Mouse (Mus musculus): Measurements from ENCODE around the gene Snai3. TPM values are rescaled to one million over a fixed set of nuclear protein-coding genes. Genes with fewer than 3 reads are reported as not detected.

The Snai3 gene
- polyA plus RNA-seq, 1 experiment from 2014 or later = 0.23 TPM

GRCm38 (mm10) chr8:122475580-122476320 lies 15.2 kb upstream of the Snai3 start, which contains the start of the genes Rnf166 and Ctu2:
Rnf166 (minus strand) TSS chr8:122476064.
Ctu2 (plus strand) TSS chr8:122476143.
- peak within 1 kb of the TSS; percentile 100 for H3K4me3 ChIP-seq (ENCODE audit: low read depth, low read length)
- H3K36me3 ChIP-seq (ENCODE audit: control insufficient read depth, insufficient read depth, low read length) = peaks cover 24% of the 10 kb centered on the region
- ATAC-seq (replicated peaks; ENCODE audit: low FRiP score) (peak; percentile 88), DNase-seq (ENCODE audit: low spot score) (peak; percentile 96)
- H3K27ac ChIP-seq (ENCODE audit: low read depth, low read length) = peak within 1 kb of the TSS; percentile 73
- H3K27me3 ChIP-seq (replicated peaks; ENCODE audit: control insufficient read depth, insufficient read depth, low read length) = no peaks in the 10 kb centered on the region
- H3K4me2 ChIP-seq = peak within 1 kb of the TSS; percentile 92
- H3K4me1 ChIP-seq (replicated peaks; ENCODE audit: control insufficient read depth, insufficient read depth, low read length) = peaks cover 20% of the 10 kb centered on the region
- H3K9ac ChIP-seq (ENCODE audit: low read depth, low read length) = peak within 1 kb of the TSS; percentile 91
- H3K9me3 ChIP-seq (ENCODE audit: control insufficient read depth, low read length) = no peaks in the 10 kb centered on the region
- under 1% methylated on average over 102 of the region's 103 CpGs for WGBS

DNA sequence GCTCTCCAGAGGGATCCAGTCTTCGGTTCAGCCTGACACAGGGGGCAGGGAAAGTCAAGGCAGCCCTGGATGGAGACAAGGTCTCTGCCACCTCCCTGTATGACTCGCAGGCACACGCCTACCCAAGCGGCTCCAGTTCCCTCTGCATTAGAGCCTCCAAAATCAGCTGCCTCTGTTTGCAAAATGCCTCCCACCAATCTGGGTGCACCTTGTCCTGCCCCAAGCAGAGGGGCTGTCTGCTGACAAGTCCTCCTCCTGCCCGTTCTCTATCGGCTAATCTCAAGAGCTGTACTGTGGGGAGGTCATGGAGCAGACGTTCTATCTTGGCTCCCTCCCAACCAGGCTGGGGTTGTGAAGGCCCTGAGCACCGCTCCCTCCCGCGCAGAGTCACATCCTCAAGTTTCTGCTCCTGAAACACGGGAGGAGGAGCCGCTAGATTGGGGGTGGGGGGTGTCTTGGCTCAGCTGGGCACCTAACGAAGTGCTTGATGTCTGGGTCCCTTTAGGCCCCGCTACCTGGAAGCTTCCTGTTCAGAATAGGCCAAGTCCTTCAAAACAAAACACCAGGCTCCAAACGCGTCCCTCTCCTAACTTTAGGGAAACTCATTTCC lies 14.5 kb upstream of the Snai3 start:
- H3K9ac ChIP-seq (ENCODE audit: low read depth, low read length) = peak overlapping the region; percentile 91

DNA sequence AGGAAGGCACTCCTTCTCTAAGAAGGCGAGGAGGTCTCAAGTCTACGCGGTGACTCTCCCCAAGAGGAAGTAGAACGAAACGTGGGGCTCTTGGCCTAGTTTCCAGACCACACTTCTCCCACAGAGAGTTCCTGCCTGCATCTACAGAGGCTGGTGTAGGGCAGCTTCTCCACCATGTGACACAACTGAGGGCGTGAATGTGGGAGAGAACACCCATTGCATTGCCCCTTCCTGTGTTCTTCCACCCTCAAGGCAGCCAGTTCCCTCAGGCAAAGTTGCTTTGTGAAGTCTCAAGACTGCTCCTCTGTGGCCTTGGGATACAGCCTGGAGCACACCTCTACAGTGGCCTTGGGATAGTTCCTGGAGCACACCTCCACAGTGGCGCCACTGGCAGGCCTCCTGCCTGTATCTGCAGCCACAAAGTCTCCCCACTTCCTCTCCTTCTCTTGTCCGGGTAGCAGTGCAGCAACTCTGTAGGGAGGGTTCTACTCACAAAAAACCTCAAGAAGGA lies 13.4 kb upstream of the Snai3 start:
- Histone ChIP-seq H3K9ac (ENCODE audit: low read depth, low read length) (no peak overlapping the region), H3K27me3 (replicated peaks; ENCODE audit: control insufficient read depth, insufficient read depth, low read length) (no peaks in the 10 kb centered on the region), H3K27ac (ENCODE audit: low read depth, low read length) (no peak overlapping the region; the same call in 1 of the 2 replicates), H3K4me3 (ENCODE audit: low read depth, low read length) (no peak overlapping the region), H3K9me3 (ENCODE audit: control insufficient read depth, low read length) (no peaks in the 10 kb centered on the region), H3K4me2 (peak overlapping the region; percentile 26), H3K4me1 (replicated peaks; ENCODE audit: control insufficient read depth, insufficient read depth, low read length) (peaks cover 20% of the 10 kb centered on the region), H3K36me3 (ENCODE audit: control insufficient read depth, insufficient read depth, low read length) (peaks cover 15% of the 10 kb centered on the region)
- DNase-seq (ENCODE audit: low spot score) = no peak
- 66% methylated on average over 8 of the region's 8 CpGs for WGBS
- ATAC-seq (replicated peaks; ENCODE audit: low FRiP score) = no peak

More for the DNA sequence above, 14.5 kb upstream of the Snai3 start:
- Histone ChIP-seq H3K36me3 (ENCODE audit: control insufficient read depth, insufficient read depth, low read length) (peaks cover 22% of the 10 kb centered on the region), H3K27me3 (replicated peaks; ENCODE audit: control insufficient read depth, insufficient read depth, low read length) (no peaks in the 10 kb centered on the region), H3K4me1 (replicated peaks; ENCODE audit: control insufficient read depth, insufficient read depth, low read length) (peaks cover 20% of the 10 kb centered on the region), H3K4me2 (peak overlapping the region; percentile 92), H3K4me3 (ENCODE audit: low read depth, low read length) (peak overlapping the region; percentile 100), H3K27ac (ENCODE audit: low read depth, low read length) (peak overlapping the region; percentile 73), H3K9me3 (ENCODE audit: control insufficient read depth, low read length) (no peaks in the 10 kb centered on the region)
- peak; percentile 40 for ATAC-seq (replicated peaks; ENCODE audit: low FRiP score)
- no peak for DNase-seq (ENCODE audit: low spot score)
- 8% methylated on average over 16 of the region's 16 CpGs for WGBS

DNA sequence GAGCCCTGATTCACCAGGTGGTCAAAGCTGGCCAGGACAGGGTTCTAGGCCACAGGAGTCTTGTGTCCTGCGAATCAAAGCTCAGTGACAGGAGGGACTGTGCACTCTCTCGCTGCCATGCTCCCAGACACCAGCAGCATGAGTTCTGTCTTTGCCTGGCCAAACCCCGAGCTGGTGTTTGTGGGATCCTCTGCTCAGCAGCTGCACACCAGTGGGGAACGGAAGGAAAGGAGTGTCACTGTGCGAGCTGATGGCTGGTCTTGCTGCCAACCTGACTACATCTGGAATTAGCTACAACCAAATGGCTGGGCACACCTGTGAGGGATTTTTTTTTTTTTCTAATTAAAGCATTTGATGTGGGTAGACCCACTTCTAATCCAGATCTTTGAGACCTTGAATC lies 10.2 kb upstream of the Snai3 start:
- H3K9ac ChIP-seq (ENCODE audit: low read depth, low read length) = no peak overlapping the region
- ATAC-seq (replicated peaks; ENCODE audit: low FRiP score) (no peak), DNase-seq (ENCODE audit: low spot score) (no peak)
- no peak overlapping the region; the same call in 1 of the 2 replicates for H3K27ac ChIP-seq (ENCODE audit: low read depth, low read length)
- no peaks in the 10 kb centered on the region for H3K27me3 ChIP-seq (replicated peaks; ENCODE audit: control insufficient read depth, insufficient read depth, low read length)
- peaks cover 9% of the 10 kb centered on the region; the same call in 1 of the 2 replicates for H3K36me3 ChIP-seq (ENCODE audit: control insufficient read depth, insufficient read depth, low read length)
- no peaks in the 10 kb centered on the region for H3K9me3 ChIP-seq (ENCODE audit: control insufficient read depth, low read length)
- peaks cover 12% of the 10 kb centered on the region for H3K4me1 ChIP-seq (replicated peaks; ENCODE audit: control insufficient read depth, insufficient read depth, low read length)
- no peak overlapping the region for H3K4me3 ChIP-seq (ENCODE audit: low read depth, low read length)
- WGBS = 80% methylated on average over 5 of the region's 5 CpGs
- no peak overlapping the region for H3K4me2 ChIP-seq

GRCm38 (mm10) chr8:122469965-122470364 lies 9.4 kb upstream of the Snai3 start:
- peaks cover 12% of the 10 kb centered on the region for H3K4me1 ChIP-seq (replicated peaks; ENCODE audit: control insufficient read depth, insufficient read depth, low read length)
- H3K9me3 ChIP-seq (ENCODE audit: control insufficient read depth, low read length) = no peaks in the 10 kb centered on the region
- DNase-seq (ENCODE audit: low spot score) = no peak
- H3K4me2 ChIP-seq = no peak overlapping the region
- H3K27me3 ChIP-seq (replicated peaks; ENCODE audit: control insufficient read depth, insufficient read depth, low read length) = no peaks in the 10 kb centered on the region
- no peak overlapping the region for H3K4me3 ChIP-seq (ENCODE audit: low read depth, low read length)
- H3K9ac ChIP-seq (ENCODE audit: low read depth, low read length) = no peak overlapping the region
- 88% methylated on average over 10 of the region's 10 CpGs for WGBS
- no peak overlapping the region for H3K27ac ChIP-seq (ENCODE audit: low read depth, low read length)
- H3K36me3 ChIP-seq (ENCODE audit: control insufficient read depth, insufficient read depth, low read length) = peaks cover 9% of the 10 kb centered on the region; the same call in 1 of the 2 replicates
- ATAC-seq (replicated peaks; ENCODE audit: low FRiP score) = no peak

- Histone ChIP-seq H3K9me3 (ENCODE audit: control insufficient read depth, low read length) (no peaks in the 10 kb centered on the region), H3K4me3 (ENCODE audit: low read depth, low read length) (no peak overlapping the region), H3K27ac (ENCODE audit: low read depth, low read length) (no peak overlapping the region), H3K27me3 (replicated peaks; ENCODE audit: control insufficient read depth, insufficient read depth, low read length) (no peaks in the 10 kb centered on the region), H3K4me2 (no peak overlapping the region), H3K4me1 (replicated peaks; ENCODE audit: control insufficient read depth, insufficient read depth, low read length) (peaks cover 12% of the 10 kb centered on the region), H3K9ac (ENCODE audit: low read depth, low read length) (no peak overlapping the region), H3K36me3 (ENCODE audit: control insufficient read depth, insufficient read depth, low read length) (peaks cover 9% of the 10 kb centered on the region; the same call in 1 of the 2 replicates)
- DNase-seq (ENCODE audit: low spot score) (no peak), ATAC-seq (replicated peaks; ENCODE audit: low FRiP score) (no peak)
- WGBS = 84% methylated on average over 6 of the region's 6 CpGs
Observed at GRCm38 (mm10) chr8:122469407-122469806, 8.9 kb upstream of the Snai3 start.

DNA sequence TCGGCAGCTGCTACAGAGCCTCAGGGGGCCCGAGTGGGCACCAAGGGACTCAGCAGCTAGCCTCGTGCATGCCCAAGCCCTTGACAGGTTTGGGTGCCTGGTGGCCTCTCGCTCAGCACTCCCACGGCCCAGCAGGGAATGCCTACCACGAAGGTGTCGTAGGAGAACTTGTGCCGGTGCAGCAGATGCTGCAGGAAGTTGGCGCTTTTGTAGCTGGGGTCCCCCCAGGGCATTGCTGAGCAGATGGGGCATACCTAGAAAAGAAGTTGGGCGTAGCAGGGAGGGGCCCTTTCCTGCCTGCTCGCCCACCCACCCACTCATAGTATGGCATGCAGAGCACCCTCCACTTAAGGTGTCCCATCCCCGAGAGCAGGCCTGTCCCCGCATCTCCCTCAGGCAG lies 7.3 kb upstream of the Snai3 start:
- H3K9me3 ChIP-seq (ENCODE audit: control insufficient read depth, low read length) = no peaks in the 10 kb centered on the region
- H3K27me3 ChIP-seq (replicated peaks; ENCODE audit: control insufficient read depth, insufficient read depth, low read length) = no peaks in the 10 kb centered on the region
- H3K4me1 ChIP-seq (replicated peaks; ENCODE audit: control insufficient read depth, insufficient read depth, low read length) = peaks cover 23% of the 10 kb centered on the region
- ATAC-seq (replicated peaks; ENCODE audit: low FRiP score) = no peak
- H3K27ac ChIP-seq (ENCODE audit: low read depth, low read length) = no peak overlapping the region
- no peak overlapping the region for H3K9ac ChIP-seq (ENCODE audit: low read depth, low read length)
- no peak overlapping the region for H3K4me3 ChIP-seq (ENCODE audit: low read depth, low read length)
- 87% methylated on average over 13 of the region's 13 CpGs for WGBS
- no peak for DNase-seq (ENCODE audit: low spot score)
- peaks cover 9% of the 10 kb centered on the region; the same call in 1 of the 2 replicates for H3K36me3 ChIP-seq (ENCODE audit: control insufficient read depth, insufficient read depth, low read length)
- H3K4me2 ChIP-seq = no peak overlapping the region

- Histone ChIP-seq H3K27me3 (replicated peaks; ENCODE audit: control insufficient read depth, insufficient read depth, low read length) (peaks cover 15% of the 10 kb centered on the region), H3K9ac (ENCODE audit: low read depth, low read length) (0 out of 2 replicates have a peak overlapping the region, but pooled peaks have one; percentile 32), H3K4me3 (ENCODE audit: low read depth, low read length) (no peak overlapping the region), H3K9me3 (ENCODE audit: control insufficient read depth, low read length) (no peaks in the 10 kb centered on the region), H3K4me2 (no peak overlapping the region), H3K36me3 (ENCODE audit: control insufficient read depth, insufficient read depth, low read length) (peaks cover 9% of the 10 kb centered on the region; the same call in 1 of the 2 replicates), H3K4me1 (replicated peaks; ENCODE audit: control insufficient read depth, insufficient read depth, low read length) (peaks cover 36% of the 10 kb centered on the region), H3K27ac (ENCODE audit: low read depth, low read length) (no peak overlapping the region; the same call in 1 of the 2 replicates)
- ATAC-seq (replicated peaks; ENCODE audit: low FRiP score) = no peak
- WGBS = 33% methylated on average over 7 of the region's 7 CpGs
- no peak for DNase-seq (ENCODE audit: low spot score)
Observed at GRCm38 (mm10) chr8:122464985-122465384, 4.5 kb upstream of the Snai3 start.

All from liver, embryonic 11.5 days (tissue).